Mouse (Mus musculus): ENCODE data around the gene Cpne4. TPM values are rescaled to one million over a fixed set of nuclear protein-coding genes. Genes with fewer than 3 reads are reported as not detected.

Cpne4 gene
- total RNA-seq, 2 experiments from 2014 or later, result 69.9 to 80.3 TPM

GRCm38 (mm10) chr9:104845226-104845930, 298.3 kb downstream of the Cpne4 start:
- intact Hi-C loops (cut with DNase I), result no loop called here
- DNase-seq (ENCODE audit: low spot score in 2 of 2), result no peak

GRCm38 (mm10) chr9:104853701-104854100, 306.6 kb downstream of the Cpne4 start:
- intact Hi-C loops (cut with DNase I), result no loop called here
- no peak for DNase-seq (ENCODE audit: low spot score in 2 of 2)

GRCm38 (mm10) chr9:104854245-104854921, 307.3 kb downstream of the Cpne4 start:
- DNase-seq (ENCODE audit: low spot score in 2 of 2), result no peak
- intact Hi-C loops (cut with DNase I), result no loop called here

GRCm38 (mm10) chr9:104865830-104866229, 318.7 kb downstream of the Cpne4 start:
- DNase-seq (ENCODE audit: low spot score in 2 of 2), result no peak
- intact Hi-C loops (cut with DNase I), result no loop called here

GRCm38 (mm10) chr9:104872586-104872985, 325.5 kb downstream of the Cpne4 start:
- intact Hi-C loops (cut with DNase I), result no loop called here
- DNase-seq (ENCODE audit: low spot score in 2 of 2), result no peak

- intact Hi-C loops (cut with DNase I), result no loop called here
- no peak for DNase-seq (ENCODE audit: low spot score in 2 of 2)
These were observed 327.1 kb downstream of the Cpne4 start for GRCm38 (mm10) chr9:104874157-104874556.

- intact Hi-C loops (cut with DNase I), result no loop called here
- DNase-seq (ENCODE audit: low spot score in 2 of 2), result no peak
These were observed 329.9 kb downstream of the Cpne4 start for GRCm38 (mm10) chr9:104877014-104877413.

- intact Hi-C loops (cut with DNase I), result no loop called here
- DNase-seq (ENCODE audit: low spot score in 2 of 2), result no peak
These were observed 331.5 kb downstream of the Cpne4 start for GRCm38 (mm10) chr9:104878558-104878957.

- no peak for DNase-seq (ENCODE audit: low spot score in 2 of 2)
- intact Hi-C loops (cut with DNase I), result no loop called here
These were observed 343.4 kb downstream of the Cpne4 start for GRCm38 (mm10) chr9:104890517-104890916.

GRCm38 (mm10) chr9:104895360-104895759, 348.3 kb downstream of the Cpne4 start:
- intact Hi-C loops (cut with DNase I), result no loop called here
- no peak for DNase-seq (ENCODE audit: low spot score in 2 of 2)

GRCm38 (mm10) chr9:104901118-104901517, 354.0 kb downstream of the Cpne4 start:
- DNase-seq (ENCODE audit: low spot score in 2 of 2), result no peak
- intact Hi-C loops (cut with DNase I), result no loop called here

- intact Hi-C loops (cut with DNase I), result no loop called here
- no peak for DNase-seq (ENCODE audit: low spot score in 2 of 2)
These were observed 354.7 kb downstream of the Cpne4 start for GRCm38 (mm10) chr9:104901827-104902226.

GRCm38 (mm10) chr9:104912686-104913085, 365.6 kb downstream of the Cpne4 start:
- DNase-seq (ENCODE audit: low spot score in 2 of 2), result no peak
- intact Hi-C loops (cut with DNase I), result no loop called here

- DNase-seq (ENCODE audit: low spot score in 2 of 2), result no peak
- intact Hi-C loops (cut with DNase I), result no loop called here
These were observed 366.2 kb downstream of the Cpne4 start for GRCm38 (mm10) chr9:104913327-104913726.

GRCm38 (mm10) chr9:104921197-104921596, 374.1 kb downstream of the Cpne4 start:
- peak in 1 of 2 experiments; percentile 10 for DNase-seq (ENCODE audit: low spot score in 2 of 2)
- intact Hi-C loops (cut with DNase I), result no loop called here

- intact Hi-C loops (cut with DNase I), result no loop called here
- DNase-seq (ENCODE audit: low spot score in 2 of 2), result no peak
These were observed 375.0 kb downstream of the Cpne4 start for GRCm38 (mm10) chr9:104922051-104922450.

- peak in 1 of 2 experiments; percentile 5 for DNase-seq (ENCODE audit: low spot score in 2 of 2)
- intact Hi-C loops (cut with DNase I), result no loop called here
These were observed 381.7 kb downstream of the Cpne4 start for GRCm38 (mm10) chr9:104928806-104929205.

- intact Hi-C loops (cut with DNase I), result no loop called here
- DNase-seq (ENCODE audit: low spot score in 2 of 2), result no peak
These were observed 393.3 kb downstream of the Cpne4 start for GRCm38 (mm10) chr9:104940389-104940788.

- no peak for DNase-seq (ENCODE audit: low spot score in 2 of 2)
- intact Hi-C loops (cut with DNase I), result no loop called here
These were observed 403.5 kb downstream of the Cpne4 start for GRCm38 (mm10) chr9:104950551-104950950.

- intact Hi-C loops (cut with DNase I), result no loop called here
These were observed 405.1 kb downstream of the Cpne4 start for GRCm38 (mm10) chr9:104952176-104952575.

GRCm38 (mm10) chr9:104972828-104973227, 425.7 kb downstream of the Cpne4 start:
- no peak for DNase-seq (ENCODE audit: low spot score in 2 of 2)
- intact Hi-C loops (cut with DNase I), result no loop called here

More at GRCm38 (mm10) chr9:104952176-104952575, 405.1 kb downstream of the Cpne4 start:
- no peak for DNase-seq (ENCODE audit: low spot score in 2 of 2)
